Mouse (Mus musculus) ES-CJ7 (cell line): ENCODE measurements around the gene Olfr1157.

Source experiments
- DNase-seq: peaks from one replicate; pipeline ENCODE4 v3.0.0; 2011; ENCODE audit warnings: low read depth, low spot score

The Olfr1157 gene

GRCm38 (mm10) chr2:87968199-87968598 is at the start of gene Olfr1157:
Gene Olfr1157, minus strand, starts transcription at chr2:87968299.
- no peak for DNase-seq

GRCm38 (mm10) chr2:88007515-88008318 is 39.6 kb upstream of the Olfr1157 start, which contains the start of gene Olfr1160:
Gene Olfr1160, minus strand, starts transcription at chr2:88008268.
- DNase-seq, result no peak

GRCm38 (mm10) chr2:87989813-87990212 is 21.7 kb upstream of the Olfr1157 start, which contains the start of gene Olfr1158:
Gene Olfr1158, plus strand, starts transcription at chr2:87990113.
- no peak for DNase-seq

DNA sequence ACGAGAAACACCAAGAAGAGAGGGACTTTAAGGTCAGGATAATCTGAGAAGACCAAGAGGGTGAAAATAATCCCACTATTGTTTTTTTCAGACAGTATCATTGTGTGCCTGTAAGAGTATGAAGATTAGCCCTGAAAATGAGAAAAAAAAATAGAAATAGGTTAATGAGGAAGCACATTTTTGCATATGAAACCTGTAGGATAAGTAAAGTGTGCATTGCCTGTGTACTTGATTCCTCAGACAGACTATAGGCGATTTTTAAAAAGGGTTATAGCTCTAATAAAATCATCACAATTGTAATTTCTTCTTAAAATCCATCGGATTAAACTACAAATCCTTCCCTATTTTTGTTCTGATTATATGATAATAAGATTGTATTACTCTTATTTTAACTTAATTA is 6.5 kb upstream of the Olfr1157 start, which contains the start of gene Olfr74:
Gene Olfr74, minus strand, starts transcription at position 101 of the 400 bp plus-strand sequence.
- no peak for DNase-seq

DNA sequence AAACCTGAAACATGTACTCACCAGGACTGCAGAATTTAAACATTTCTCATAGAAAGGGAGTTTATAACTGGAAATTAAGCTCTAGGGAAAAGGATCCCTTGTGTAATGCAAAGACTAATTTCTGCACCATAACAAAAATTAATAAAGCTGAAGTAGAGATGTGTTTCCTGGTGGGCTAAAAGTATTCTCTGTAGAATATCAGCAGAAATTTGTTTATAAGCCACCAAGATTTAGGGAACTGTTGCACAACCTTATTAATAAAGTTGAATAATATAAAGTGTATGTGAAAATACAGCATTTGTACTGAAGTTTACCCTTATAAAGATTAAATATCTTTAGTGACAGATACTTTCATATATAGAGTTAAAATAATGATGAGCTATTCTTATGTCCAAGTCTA is 15.1 kb downstream of the Olfr1157 start, which contains the start of gene Olfr1156:
Gene Olfr1156, minus strand, starts transcription at position 101 of the 400 bp plus-strand sequence.
- no peak for DNase-seq

DNA sequence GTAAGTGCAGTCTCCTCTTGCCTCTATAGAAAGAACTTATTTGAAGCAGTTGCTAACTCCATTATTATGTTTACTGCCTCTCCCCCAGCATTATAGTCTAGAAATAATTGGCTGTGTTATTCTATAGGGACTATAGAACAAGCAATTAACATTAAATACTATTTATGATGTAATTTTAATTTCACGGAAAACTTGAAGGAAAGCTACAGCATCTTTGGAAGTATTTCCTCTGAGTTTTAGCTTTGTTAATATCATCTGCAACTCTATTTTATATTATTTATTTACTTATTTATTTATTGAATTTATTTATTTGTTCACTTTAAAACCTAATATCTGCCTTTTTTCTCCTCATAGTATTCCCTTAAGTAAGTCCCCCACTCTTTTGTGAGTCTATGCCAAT is 23.1 kb downstream of the Olfr1157 start, which contains the start of gene Olfr1155:
Gene Olfr1155, minus strand, starts transcription at position 101 of the 400 bp plus-strand sequence.
- DNase-seq, result no peak
